Mouse (Mus musculus) frontal cortex, postnatal 14 days (tissue): ENCODE measurements around the gene Slit3.

ENCODE experiments used
- DNase-seq, 2 experiments: peaks; one replicate each; pipeline ENCODE4 v3.0.0; 2022; ENCODE audit warnings: low spot score in 2 of 2

The Slit3 gene

GRCm38 (mm10) chr11:35120894-35121610 lies at the start of gene Slit3:
TSS of gene Slit3 (plus strand) at chr11:35121224.
- no peak for DNase-seq

GRCm38 (mm10) chr11:35071451-35071850 lies 49.6 kb upstream of the Slit3 start:
- no peak for DNase-seq

- no peak for DNase-seq
Measured at GRCm38 (mm10) chr11:35075411-35075810, 45.6 kb upstream of the Slit3 start.

GRCm38 (mm10) chr11:35080451-35081125 lies 40.4 kb upstream of the Slit3 start:
- DNase-seq, result no peak

DNA sequence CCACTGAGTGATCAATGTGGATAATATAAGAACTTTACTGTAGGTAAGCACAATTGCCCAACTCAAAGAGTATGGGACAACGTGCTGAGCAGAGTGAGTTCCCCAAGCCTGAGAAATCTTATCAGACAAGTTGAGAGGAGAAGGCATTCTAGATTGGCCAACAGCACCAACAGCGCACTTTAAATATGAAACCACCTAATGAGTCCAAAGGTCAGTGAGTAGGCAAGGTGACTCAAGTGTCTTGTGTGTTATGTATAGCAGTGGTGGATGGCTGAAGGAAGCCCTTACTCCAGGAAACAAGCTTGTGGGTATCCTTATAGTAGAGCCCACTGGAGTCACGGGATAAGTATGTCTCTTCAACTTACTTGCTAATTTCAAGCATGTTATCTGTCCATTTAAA lies 38.7 kb upstream of the Slit3 start:
- DNase-seq, result no peak

- no peak for DNase-seq
Measured at GRCm38 (mm10) chr11:35083049-35083448, 38.0 kb upstream of the Slit3 start.

DNA sequence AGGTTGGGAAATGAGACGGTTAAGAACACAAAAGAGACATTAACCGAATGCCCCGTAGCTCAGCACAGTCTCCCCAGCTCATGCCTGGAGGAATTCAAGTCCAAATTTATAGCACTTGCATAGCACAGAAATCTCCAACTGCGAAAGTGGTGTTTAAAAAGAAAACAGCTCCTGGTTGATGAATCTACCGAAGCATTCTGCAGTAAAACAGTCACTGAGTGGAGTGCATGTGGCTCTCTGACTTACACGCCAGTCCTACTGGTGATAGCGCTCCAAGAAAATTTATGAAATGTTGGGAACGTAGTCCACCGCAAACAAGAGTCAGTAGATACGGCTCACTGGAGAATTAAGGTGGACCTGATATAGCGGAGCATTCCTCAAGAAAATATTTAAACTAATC lies 35.7 kb upstream of the Slit3 start:
- no peak for DNase-seq

GRCm38 (mm10) chr11:35086029-35086428 lies 35.0 kb upstream of the Slit3 start:
- DNase-seq, result no peak

DNA sequence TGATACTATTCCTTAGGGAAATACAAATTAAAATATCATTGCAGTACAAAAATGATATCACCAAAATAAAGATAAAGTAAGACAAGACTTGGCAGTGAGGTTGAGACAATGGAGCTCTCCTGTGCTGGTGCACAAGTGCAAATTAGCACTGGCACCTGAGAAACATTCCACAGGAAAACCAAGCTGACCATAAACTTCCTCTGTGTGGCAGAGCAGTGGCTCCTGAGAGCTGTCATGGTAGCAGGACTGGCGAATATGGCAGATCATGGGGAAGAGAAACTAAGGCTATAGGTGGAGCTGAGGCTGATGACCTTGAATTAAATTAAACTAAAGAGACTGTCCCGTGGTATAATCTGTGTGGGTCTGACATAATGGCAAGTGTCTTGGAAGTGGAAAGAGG lies 33.6 kb upstream of the Slit3 start:
- DNase-seq, result no peak

DNA sequence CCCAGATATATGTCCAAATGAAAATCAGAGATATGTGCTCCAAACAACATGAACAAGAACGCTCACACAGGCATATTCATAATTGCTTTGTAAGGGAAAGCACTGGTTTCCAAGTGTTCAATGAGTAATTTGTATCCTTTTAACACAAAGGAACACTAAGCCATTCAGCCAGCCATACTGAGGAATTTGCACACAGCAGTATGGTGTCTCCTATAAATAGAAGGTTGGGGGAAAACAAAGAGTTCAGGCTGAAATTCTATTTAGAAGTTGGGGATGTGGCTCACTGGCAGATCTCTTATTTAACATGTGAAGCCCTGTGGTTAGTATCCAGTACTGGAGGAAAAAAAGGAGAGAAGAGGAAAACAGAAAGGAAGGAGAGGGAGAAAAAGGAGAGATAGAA lies 32.9 kb upstream of the Slit3 start:
- no peak for DNase-seq

- no peak for DNase-seq
Measured at GRCm38 (mm10) chr11:35090629-35091335, 30.2 kb upstream of the Slit3 start.

DNA sequence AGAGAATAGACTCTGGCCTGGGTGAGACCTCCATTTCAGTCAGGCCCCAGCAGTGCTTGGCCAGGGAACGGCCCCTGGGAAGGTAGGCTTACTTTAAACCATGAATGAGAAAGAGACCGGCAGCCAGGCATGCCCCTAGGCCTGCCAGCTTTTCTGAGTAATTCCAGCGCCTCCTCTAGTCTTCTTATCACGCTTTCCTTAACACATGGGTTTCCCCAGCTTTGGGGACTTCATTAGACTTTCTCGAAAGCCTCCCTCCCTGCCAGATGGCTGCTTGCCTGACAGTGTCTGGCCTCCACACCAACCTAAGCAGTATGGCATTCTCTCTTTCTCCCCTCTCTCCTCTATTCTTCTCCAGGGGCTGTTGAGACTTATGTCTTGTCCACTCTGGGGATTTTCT lies 24.5 kb upstream of the Slit3 start:
- DNase-seq, result no peak

DNA sequence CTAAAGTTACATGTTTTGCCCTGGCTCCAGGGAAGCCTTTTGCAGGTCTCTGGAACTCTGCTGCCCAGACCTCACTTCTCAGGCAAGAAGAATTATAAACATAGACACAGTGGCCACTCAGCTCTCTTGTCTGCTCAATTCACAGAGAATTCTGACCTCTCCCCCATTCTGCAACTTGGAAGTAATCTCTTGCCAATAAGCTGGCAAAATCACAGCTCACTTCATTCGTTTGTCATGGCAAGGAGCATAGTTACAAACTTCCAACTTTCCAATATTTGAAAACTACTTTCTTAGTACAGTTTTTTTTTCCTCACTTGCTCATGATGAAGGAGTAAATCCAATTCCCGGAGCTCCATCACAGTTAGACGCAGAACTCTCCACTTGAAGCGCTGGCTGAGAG lies 11.2 kb upstream of the Slit3 start:
- DNase-seq, result no peak

DNA sequence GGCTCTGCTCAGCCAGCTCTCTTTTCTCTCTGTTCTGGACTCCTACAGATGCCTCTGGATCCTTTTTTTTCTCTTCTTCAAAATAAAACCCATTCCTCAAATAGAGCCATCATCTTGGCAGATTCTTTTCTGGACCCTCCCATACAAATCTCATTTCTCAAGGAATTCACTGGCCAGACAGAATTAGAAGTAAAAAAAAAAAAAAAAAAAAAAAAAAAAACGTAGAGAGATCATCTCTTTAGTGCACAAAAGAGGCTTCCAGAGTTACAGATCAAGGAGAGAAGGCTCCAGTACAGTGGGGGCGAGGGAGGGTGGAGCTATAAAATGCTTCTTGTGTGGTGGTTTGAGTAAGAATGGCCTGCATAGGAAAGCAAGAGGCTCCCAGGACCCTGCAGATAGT lies 10.2 kb upstream of the Slit3 start:
- no peak for DNase-seq

GRCm38 (mm10) chr11:35113290-35113689 lies 7.7 kb upstream of the Slit3 start:
- DNase-seq, result no peak

DNA sequence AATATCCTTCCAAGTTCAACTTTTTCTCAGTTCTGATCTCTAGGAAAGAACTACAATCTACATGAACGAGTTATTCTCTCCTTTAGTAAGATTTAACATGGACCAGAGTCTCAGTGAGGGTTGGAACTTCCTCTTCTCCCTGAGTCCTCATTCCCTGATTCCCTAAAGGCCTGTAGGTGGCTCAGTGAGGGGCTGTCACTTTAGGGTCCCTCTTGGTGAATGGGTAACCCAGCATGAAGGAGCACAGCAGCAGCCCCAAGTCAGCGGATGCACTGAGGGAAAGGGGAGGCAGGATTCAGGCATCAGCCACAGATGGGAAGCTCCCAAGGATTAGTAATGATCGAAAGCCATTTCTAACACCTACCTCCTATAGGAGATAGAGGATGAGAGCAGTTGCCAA lies 4.6 kb upstream of the Slit3 start:
- no peak for DNase-seq

GRCm38 (mm10) chr11:35117871-35118270 lies 3.2 kb upstream of the Slit3 start:
- DNase-seq, result no peak

- no peak for DNase-seq
Measured at GRCm38 (mm10) chr11:35118731-35119130, 2.3 kb upstream of the Slit3 start.

DNA sequence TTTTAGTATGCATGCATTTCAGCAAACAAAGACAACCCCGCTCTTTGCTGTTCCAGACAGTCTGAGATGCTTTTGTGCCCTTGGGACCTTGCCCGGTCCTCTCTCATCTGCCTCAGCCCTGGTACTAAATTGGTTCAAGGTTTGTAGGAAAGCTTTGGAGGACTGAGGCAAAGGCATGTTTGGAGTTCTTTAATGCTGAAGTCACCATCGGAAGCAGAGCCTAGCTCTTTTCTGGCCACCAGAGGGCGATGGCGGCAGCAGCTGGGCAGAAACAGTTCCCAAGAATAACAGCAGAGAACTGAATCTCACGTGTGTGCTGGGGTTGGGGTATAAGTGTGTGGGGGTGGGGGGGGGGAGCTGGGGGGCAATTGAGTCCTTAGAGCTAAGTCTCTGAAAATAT lies 1.7 kb upstream of the Slit3 start:
- DNase-seq, result peak in 1 of 2 experiments; percentile 73

DNA sequence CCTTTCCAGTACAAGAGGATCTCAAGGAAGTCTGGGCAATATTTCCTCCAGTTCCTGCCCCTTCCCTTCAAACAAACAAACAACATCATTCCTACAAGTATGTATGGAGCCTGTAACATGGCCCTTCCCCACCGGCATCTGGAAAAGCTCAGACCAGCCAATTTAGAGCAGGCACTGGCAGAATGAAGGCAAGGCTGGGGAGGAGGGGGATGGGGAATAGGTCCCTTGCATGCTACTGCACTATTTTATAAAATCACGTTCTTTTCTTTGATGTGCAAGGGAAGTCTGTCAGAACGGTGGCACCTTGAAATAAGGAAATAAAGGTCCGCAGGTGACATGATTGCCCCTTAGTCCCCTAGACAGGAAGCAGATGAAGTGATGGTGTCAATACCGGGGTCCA lies 948 bp upstream of the Slit3 start:
- no peak for DNase-seq

DNA sequence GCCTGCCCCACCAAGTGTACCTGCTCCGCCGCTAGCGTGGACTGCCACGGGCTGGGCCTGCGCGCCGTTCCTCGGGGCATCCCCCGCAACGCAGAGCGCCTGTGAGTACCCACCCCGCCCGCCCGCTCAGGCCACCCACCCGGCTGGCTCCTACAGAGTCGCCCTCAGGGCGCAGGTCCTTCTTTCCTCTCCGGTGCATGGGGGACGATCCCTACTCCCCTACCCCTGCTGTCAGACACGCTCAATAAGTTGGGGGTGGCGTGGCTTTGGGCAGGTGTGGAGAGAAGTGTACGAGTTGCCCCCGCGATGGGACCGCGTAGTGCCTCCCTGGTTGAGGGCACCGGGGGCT lies 561 bp downstream of the Slit3 start:
- no peak for DNase-seq

- no peak for DNase-seq
Measured at GRCm38 (mm10) chr11:35122091-35122811, 1.2 kb downstream of the Slit3 start.
